Mouse (Mus musculus): ENCODE results near the gene Slc19a3. TPM values are rescaled to one million over a fixed set of nuclear protein-coding genes. Genes with fewer than 3 reads are reported as not detected.

The Slc19a3 gene
- total and polyA plus RNA-seq, 2 experiments from 2014 or later = 1.6 to 8.2 TPM

GRCm38 (mm10) chr1:83044882-83045427 is 6.7 kb upstream of the Slc19a3 start, which contains the start of gene Gm47969:
Gm47969 (plus strand) TSS chr1:83044932.
- TF ChIP-seq CTCF (IDR thresholded peaks at IDR 0.05; ENCODE audit: low read depth) (no peak), EP300 (IDR thresholded peaks at IDR 0.05; ENCODE audit: low read depth) (no peak)
- no peak for DNase-seq (ENCODE audit: low spot score)
- Histone ChIP-seq H3K36me3 (replicated peaks; ENCODE audit: control insufficient read depth, insufficient read depth, low read length) (no peaks in the 10 kb centered on the region), H3K27me3 (ENCODE audit: control insufficient read depth, insufficient read depth, low read length) (no peaks in the 10 kb centered on the region), H3K27ac (ENCODE audit: low read depth) (no peak within 1 kb of the TSS), H3K4me1 (ENCODE audit: control insufficient read depth, insufficient read depth) (no peaks in the 10 kb centered on the region), H3K9me3 (replicated peaks; ENCODE audit: control insufficient read depth, low read length) (no peaks in the 10 kb centered on the region), H3K4me2 (ENCODE audit: low read depth, low read length) (no peak within 1 kb of the TSS), H3K9ac (replicated peaks; ENCODE audit: low read depth, low read length) (no peak within 1 kb of the TSS), H3K4me3 (ENCODE audit: low read depth, low read length) (no peak within 1 kb of the TSS)
- 70% methylated on average over 5 of the region's 5 CpGs for WGBS
- ATAC-seq (ENCODE audit: insufficient read depth, low read depth) = no peak

- no peaks in the 10 kb centered on the region for H3K36me3 ChIP-seq (replicated peaks; ENCODE audit: control insufficient read depth, insufficient read depth, low read length)
- no peak within 1 kb of the TSS for H3K4me3 ChIP-seq (ENCODE audit: low read depth, low read length)
- peaks cover 6% of the 10 kb centered on the region; the same call in 1 of the 2 replicates for H3K4me1 ChIP-seq (ENCODE audit: control insufficient read depth, insufficient read depth)
- H3K27ac ChIP-seq (ENCODE audit: low read depth) = no peak within 1 kb of the TSS
- no peaks in the 10 kb centered on the region for H3K27me3 ChIP-seq (ENCODE audit: control insufficient read depth, insufficient read depth, low read length)
- H3K9ac ChIP-seq (replicated peaks; ENCODE audit: low read depth, low read length) = no peak within 1 kb of the TSS
- no peaks in the 10 kb centered on the region for H3K9me3 ChIP-seq (replicated peaks; ENCODE audit: control insufficient read depth, low read length)
- H3K4me2 ChIP-seq (ENCODE audit: low read depth, low read length) = no peak within 1 kb of the TSS
- DNase-seq (ENCODE audit: low spot score) (no peak), ATAC-seq (ENCODE audit: insufficient read depth, low read depth) (no peak)
- WGBS = 86% methylated on average over 2 of the region's 2 CpGs
- TF ChIP-seq EP300 (IDR thresholded peaks at IDR 0.05; ENCODE audit: low read depth) (no peak), CTCF (IDR thresholded peaks at IDR 0.05; ENCODE audit: low read depth) (no peak)
These were observed 4.1 kb upstream of the Slc19a3 start, which contains the start of gene Krtap28-10 for GRCm38 (mm10) chr1:83042380-83042779. Krtap28-10 (minus strand) TSS chr1:83042480.

GRCm38 (mm10) chr1:83039080-83039479 is 832 bp upstream of the Slc19a3 start:
- ATAC-seq (ENCODE audit: insufficient read depth, low read depth) = no peak
- H3K27ac ChIP-seq (ENCODE audit: low read depth) = no peak overlapping the region
- no peak overlapping the region for H3K4me3 ChIP-seq (ENCODE audit: low read depth, low read length)
- peaks cover 8% of the 10 kb centered on the region for H3K4me1 ChIP-seq (ENCODE audit: control insufficient read depth, insufficient read depth)
- DNase-seq (ENCODE audit: low spot score) = no peak
- H3K27me3 ChIP-seq (ENCODE audit: control insufficient read depth, insufficient read depth, low read length) = no peaks in the 10 kb centered on the region
- no peaks in the 10 kb centered on the region for H3K36me3 ChIP-seq (replicated peaks; ENCODE audit: control insufficient read depth, insufficient read depth, low read length)
- H3K9me3 ChIP-seq (replicated peaks; ENCODE audit: control insufficient read depth, low read length) = no peaks in the 10 kb centered on the region
- H3K9ac ChIP-seq (replicated peaks; ENCODE audit: low read depth, low read length) = no peak overlapping the region
- 85% methylated on average over 4 of the region's 4 CpGs for WGBS
- TF ChIP-seq CTCF (IDR thresholded peaks at IDR 0.05; ENCODE audit: low read depth) (no peak), EP300 (IDR thresholded peaks at IDR 0.05; ENCODE audit: low read depth) (no peak)
- H3K4me2 ChIP-seq (ENCODE audit: low read depth, low read length) = no peak overlapping the region

- Histone ChIP-seq H3K36me3 (replicated peaks; ENCODE audit: control insufficient read depth, insufficient read depth, low read length) (no peaks in the 10 kb centered on the region), H3K4me2 (ENCODE audit: low read depth, low read length) (no peak overlapping the region; the same call in 1 of the 2 replicates), H3K27ac (ENCODE audit: low read depth) (no peak overlapping the region), H3K4me1 (ENCODE audit: control insufficient read depth, insufficient read depth) (peaks cover 13% of the 10 kb centered on the region), H3K4me3 (ENCODE audit: low read depth, low read length) (no peak overlapping the region; the same call in 1 of the 2 replicates), H3K9me3 (replicated peaks; ENCODE audit: control insufficient read depth, low read length) (no peaks in the 10 kb centered on the region), H3K27me3 (ENCODE audit: control insufficient read depth, insufficient read depth, low read length) (no peaks in the 10 kb centered on the region), H3K9ac (replicated peaks; ENCODE audit: low read depth, low read length) (no peak overlapping the region)
- WGBS = 73% methylated on average over 11 of the region's 11 CpGs
- no peak for TF ChIP-seq CTCF (IDR thresholded peaks at IDR 0.05; ENCODE audit: low read depth)
- no peak for TF ChIP-seq EP300 (IDR thresholded peaks at IDR 0.05; ENCODE audit: low read depth)
- no peak for ATAC-seq (ENCODE audit: insufficient read depth, low read depth)
- DNase-seq (ENCODE audit: low spot score) = no peak
These were observed 1.2 kb downstream of the Slc19a3 start for GRCm38 (mm10) chr1:83036892-83037667.

GRCm38 (mm10) chr1:83034509-83034908 is 3.7 kb downstream of the Slc19a3 start:
- Histone ChIP-seq H3K4me1 (ENCODE audit: control insufficient read depth, insufficient read depth) (peaks cover 13% of the 10 kb centered on the region), H3K4me2 (ENCODE audit: low read depth, low read length) (no peak overlapping the region), H3K27me3 (ENCODE audit: control insufficient read depth, insufficient read depth, low read length) (no peaks in the 10 kb centered on the region), H3K27ac (ENCODE audit: low read depth) (no peak overlapping the region), H3K9ac (replicated peaks; ENCODE audit: low read depth, low read length) (no peak overlapping the region), H3K4me3 (ENCODE audit: low read depth, low read length) (no peak overlapping the region), H3K36me3 (replicated peaks; ENCODE audit: control insufficient read depth, insufficient read depth, low read length) (no peaks in the 10 kb centered on the region), H3K9me3 (replicated peaks; ENCODE audit: control insufficient read depth, low read length) (no peaks in the 10 kb centered on the region)
- TF ChIP-seq CTCF (IDR thresholded peaks at IDR 0.05; ENCODE audit: low read depth) (no peak), EP300 (IDR thresholded peaks at IDR 0.05; ENCODE audit: low read depth) (no peak)
- no peak for ATAC-seq (ENCODE audit: insufficient read depth, low read depth)
- no peak for DNase-seq (ENCODE audit: low spot score)
- 76% methylated on average over 5 of the region's 5 CpGs for WGBS
